Mouse (Mus musculus) CH12F3 (cell line): ENCODE results near the gene Cyp2c50.
"Not testable (repeated sequence)": the region's sequence is repeated elsewhere in the genome, so short reads cannot be mapped to it uniquely, and the experiment has no call there.

Experiments used
- in situ Hi-C: fragments of 300-500 bp; cut with MboI; formaldehyde crosslinking; loops from 2 replicates; pipeline ENCODE4 v1.14.3; 2020; ENCODE audit warnings: low sequenced_read_pairs

Cyp2c50 gene

DNA sequence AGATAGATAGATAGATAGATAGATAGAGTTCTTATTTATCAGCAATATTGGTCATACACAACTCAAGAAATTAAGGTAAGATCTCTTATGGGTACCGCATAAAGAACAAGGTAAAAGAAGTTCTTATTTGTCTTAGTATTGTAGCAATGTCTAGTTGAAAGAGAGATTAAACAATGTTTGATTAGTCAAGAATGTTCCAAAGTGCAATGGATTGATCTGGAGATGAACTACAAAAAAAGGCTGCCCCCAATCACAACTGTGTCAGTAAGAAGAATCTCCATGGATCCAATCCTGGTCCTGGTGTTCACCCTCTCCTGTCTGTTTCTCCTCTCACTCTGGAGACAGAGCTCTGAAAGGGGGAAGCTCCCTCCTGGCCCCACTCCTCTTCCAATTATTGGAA is at the start of gene Cyp2c50:
TSS of gene Cyp2c50 (plus strand) at position 268 of the 400 bp plus-strand sequence.
- in situ Hi-C loops: not testable (repeated sequence)

DNA sequence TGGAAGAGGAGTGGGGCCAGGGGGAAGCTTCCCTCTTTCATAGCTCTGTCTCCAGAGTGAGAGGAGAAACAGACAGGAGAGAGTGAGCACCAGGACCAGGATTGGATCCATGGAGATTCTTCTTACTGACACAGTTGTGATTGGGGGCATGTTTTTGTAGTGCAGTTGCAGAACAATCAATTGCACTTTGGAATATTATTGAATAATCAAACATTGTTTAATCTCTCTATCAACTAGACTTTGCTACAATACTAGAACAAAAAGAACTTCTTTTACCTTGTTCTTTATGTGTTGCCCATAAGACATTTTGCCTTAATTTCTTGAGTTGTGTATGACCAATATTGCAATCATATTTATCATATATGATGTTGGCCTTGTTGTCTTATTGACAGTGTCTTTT is 15.8 kb upstream of the Cyp2c50 start, which contains the start of gene Cyp2c54:
TSS of gene Cyp2c54 (minus strand) at position 127 of the 400 bp plus-strand sequence.
- in situ Hi-C loops: no loop called here

DNA sequence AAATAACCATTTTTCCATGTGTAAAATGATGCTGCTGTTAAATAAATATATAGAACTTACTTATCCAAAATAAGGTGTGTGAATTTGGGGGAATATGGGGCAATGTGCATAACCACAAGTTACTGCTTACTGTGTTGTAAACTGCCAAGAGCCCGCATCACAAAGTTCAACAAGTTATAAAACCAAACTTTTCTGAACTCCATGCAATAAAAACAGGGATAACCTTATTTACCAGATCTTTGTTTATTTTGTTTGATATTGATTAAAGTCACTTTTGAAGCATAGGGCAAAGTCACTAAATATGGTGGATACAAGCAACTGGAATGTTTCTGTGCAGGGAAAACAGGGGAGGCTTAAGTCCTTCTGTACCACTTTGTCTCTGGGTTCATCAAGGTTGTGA is 1.1 kb upstream of the Cyp2c50 start:
- in situ Hi-C loops: no loop called here

DNA sequence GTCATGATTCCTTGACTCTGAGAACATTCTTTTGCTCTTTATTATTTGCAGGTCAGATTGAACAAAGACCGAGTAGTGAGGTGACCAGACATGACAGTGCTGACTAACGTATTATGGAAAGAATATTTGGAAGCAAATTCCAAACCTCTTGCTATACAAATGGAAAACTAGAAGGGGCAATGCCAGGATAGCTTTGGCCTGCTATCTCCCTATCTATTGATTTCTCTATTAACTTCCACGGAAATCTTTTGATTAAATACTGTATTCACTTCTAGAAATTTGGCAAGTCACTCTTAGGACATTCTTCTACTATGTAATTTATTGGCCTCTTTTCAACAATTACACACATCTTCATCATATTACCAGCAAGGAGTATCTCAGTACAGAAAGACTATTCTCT is 1.6 kb downstream of the Cyp2c50 start:
- in situ Hi-C loops: no loop called here

DNA sequence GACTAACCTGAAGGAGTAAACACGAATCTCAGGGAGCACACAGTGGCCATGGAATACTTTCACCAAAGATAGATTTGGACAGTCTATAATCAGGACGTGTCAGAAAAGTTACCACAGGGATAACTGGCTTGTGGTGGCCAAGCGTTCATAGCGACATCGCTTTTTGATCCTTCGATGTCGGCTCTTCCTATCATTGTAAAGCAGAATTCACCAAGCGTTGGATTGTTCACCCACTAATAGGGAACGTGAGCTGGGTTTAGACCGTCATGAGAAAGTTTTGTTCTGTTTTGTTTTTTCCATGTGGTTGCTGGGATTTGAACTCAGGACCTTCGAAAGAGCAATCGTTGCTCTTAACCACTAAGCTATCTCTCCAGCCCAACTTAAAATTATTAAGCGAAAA is 30.1 kb downstream of the Cyp2c50 start:
- in situ Hi-C loops: not testable (repeated sequence)

DNA sequence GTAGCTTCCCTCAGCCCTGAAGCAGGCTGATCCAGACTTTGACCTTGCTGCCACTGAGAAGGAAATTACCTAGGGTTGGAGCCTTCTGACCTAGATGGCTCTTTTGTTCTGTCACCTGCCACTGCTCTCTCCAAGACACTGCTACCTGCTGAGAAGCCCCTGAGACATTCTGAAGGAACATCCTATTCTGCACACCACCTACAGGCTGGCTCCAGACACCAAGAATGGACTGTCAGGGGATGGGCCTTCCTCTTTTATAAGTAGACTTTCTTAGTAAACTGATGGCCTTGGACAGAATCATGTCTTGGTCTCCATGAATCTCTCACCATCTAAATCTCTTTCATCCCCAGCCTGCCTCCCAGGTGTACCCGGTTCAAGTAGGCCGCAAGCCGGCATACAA is 35.7 kb downstream of the Cyp2c50 start:
- in situ Hi-C loops: not testable (repeated sequence)

DNA sequence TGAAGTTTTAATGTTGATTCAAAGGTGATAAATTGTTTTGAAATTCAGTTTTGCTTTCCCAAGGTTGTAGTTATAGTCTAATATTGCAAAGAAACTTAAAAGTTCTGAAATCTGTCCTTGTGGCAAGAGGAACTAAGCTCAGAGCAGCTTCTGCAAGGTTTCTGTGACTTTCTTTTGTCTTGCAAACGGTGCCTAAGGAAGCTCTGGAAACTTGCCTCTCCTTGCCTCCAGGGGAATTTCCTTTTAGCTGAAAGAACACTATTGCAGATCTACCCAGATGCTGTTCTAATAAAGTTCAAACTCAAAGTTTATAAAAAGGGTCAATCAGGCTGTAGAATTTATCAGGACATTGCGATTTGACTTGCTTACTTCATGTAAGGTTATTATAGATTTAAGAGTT is 37.5 kb downstream of the Cyp2c50 start:
- in situ Hi-C loops: not testable (repeated sequence)
